8 mouse cellular contexts compared by ENCODE assay signal in genomic region chr1:133918088-133918470, GRCm38 (mm10). TPM values are rescaled to one million over a fixed set of nuclear protein-coding genes. Genes with fewer than 3 reads are reported as not detected.
DNase-seq lines count a peak whose midpoint lies in the region; ATAC-seq lines count a peak whose summit lies in the region.

No protein-coding gene starts in this region.

- no peak overlapping the region for H3K4me3 ChIP-seq in hindbrain, embryonic 11.5 days (ENCODE audit: low read depth, low read length)

- H3K4me1 ChIP-seq in hindbrain, embryonic 11.5 days (replicated peaks; ENCODE audit: control insufficient read depth, insufficient read depth, low read length): peaks cover 8% of the 10 kb centered on the region

- intact Hi-C loops in heart, postnatal 14 days (cut with DNase I): no loop called here

- WGBS in hindbrain, embryonic 11.5 days: 44% methylated on average over 6 of the region's 6 CpGs

- H3K27ac ChIP-seq in hindbrain, embryonic 11.5 days (ENCODE audit: low read depth, low read length): no peak overlapping the region; the same call in 1 of the 2 replicates

- no peaks in the 10 kb centered on the region for H3K9me3 ChIP-seq in hindbrain, embryonic 11.5 days (ENCODE audit: control insufficient read depth, low read length)

- peak; percentile 75 to 80 for DNase-seq in heart, adult 18-20 months
- no peak for DNase-seq in heart, postnatal 14 days
- peak; percentile 51 for DNase-seq in R1 (ENCODE audit: low read depth, low spot score)
- DNase-seq in hindbrain, embryonic 11.5 days (ENCODE audit: low spot score): no peak
- DNase-seq in lung, postnatal 36 days: peak; percentile 69
- DNase-seq in cerebellum, postnatal 25 days: no peak
- no peak for DNase-seq in right cerebral cortex, postnatal 36 days (ENCODE audit: low spot score in 2 of 2)

- ATAC-seq in hindbrain, embryonic 11.5 days (ENCODE audit: low FRiP score): peak; percentile 33; the same call in 1 of the 2 replicates
- no peak for ATAC-seq in granulocyte monocyte progenitor cell, adult 5-6 weeks (replicated peaks; ENCODE audit: poor library complexity, severe bottlenecking)

- H3K4me2 ChIP-seq in hindbrain, embryonic 11.5 days (replicated peaks; ENCODE audit: low read depth, low read length): no peak overlapping the region; the same call in 1 of the 2 replicates

- 0 out of 2 replicates have a peak overlapping the region, but pooled peaks have one; percentile 33 for H3K9ac ChIP-seq in hindbrain, embryonic 11.5 days (ENCODE audit: low read depth, low read length)

- no peaks in the 10 kb centered on the region for H3K36me3 ChIP-seq in hindbrain, embryonic 11.5 days (ENCODE audit: control insufficient read depth, insufficient read depth, low read length)

- no peaks in the 10 kb centered on the region for H3K27me3 ChIP-seq in hindbrain, embryonic 11.5 days (ENCODE audit: control insufficient read depth, insufficient read depth, low read length)

RNA-seq across cellular contexts. Expression of gene Prelp, which starts 3.1 kb away (rescaled TPM):
- 10 to 100 TPM; 23.4 to 28.7 TPM for total RNA-seq in heart, adult 18-20 months (2021)
- total RNA-seq in heart, postnatal 14 days (2021): 10 to 100 TPM; 25.0 to 29.5 TPM
- polyA plus RNA-seq in hindbrain, embryonic 11.5 days (2014; fragmentation: Nextera tagmentation; extraction: Ambion mirVana): 3.2 and 3.3 TPM in 2 replicates
- not detected in 2 replicates for total RNA-seq in granulocyte monocyte progenitor cell, adult 5-6 weeks (2014; fragmentation: Nextera tagmentation)
- not detected in 2 replicates for total RNA-seq in granulocyte monocyte progenitor cell, adult 5-6 weeks (2017)

RNA-seq across cellular contexts. Expression of gene Optc, which starts 10.3 kb away (rescaled TPM):
- total RNA-seq in heart, adult 18-20 months (2021): under 1 TPM; 0.23 to 0.37 TPM
- under 1 TPM; 0.17 to 0.55 TPM for total RNA-seq in heart, postnatal 14 days (2021)
- 2.4 and 3.0 TPM in 2 replicates for polyA plus RNA-seq in hindbrain, embryonic 11.5 days (2014; fragmentation: Nextera tagmentation; extraction: Ambion mirVana)
- total RNA-seq in granulocyte monocyte progenitor cell, adult 5-6 weeks (2014; fragmentation: Nextera tagmentation): 1.2 TPM in 1 of 2 replicates, not detected in the other
- not detected in 2 replicates for total RNA-seq in granulocyte monocyte progenitor cell, adult 5-6 weeks (2017)

Comparison
In these comparisons a context has a peak if more than half of its experiments do, and no peak if none do; other contexts are left out.
1. DNase-seq: peak in heart, adult 18-20 months (2 of 2), R1 (single experiment) and lung, postnatal 36 days (single experiment); none in heart, postnatal 14 days (0 of 2), hindbrain, embryonic 11.5 days (single experiment), cerebellum, postnatal 25 days (0 of 2) and right cerebral cortex, postnatal 36 days (0 of 2).
2. RNA of gene Prelp, which starts 3.1 kb away (total RNA-seq): 25.0 to 29.5 TPM in heart, postnatal 14 days and 23.4 to 28.7 TPM in heart, adult 18-20 months; not detected in granulocyte monocyte progenitor cell, adult 5-6 weeks; every median in the first group is over 10 times any median in the second.